Mouse (Mus musculus): ENCODE data around the gene Slc17a7. TPM values are rescaled to one million over a fixed set of nuclear protein-coding genes. Genes with fewer than 3 reads are reported as not detected.
A peak's percentile ranks its signal among the peaks of the same experiment; 100 is the strongest.

Gene Slc17a7
- polyA plus RNA-seq, 1 experiment from 2014 or later = 0.42 TPM

GRCm38 (mm10) chr7:45185921-45186320 lies 22.2 kb downstream of the Slc17a7 start:
- Histone ChIP-seq H3K36me3 (no peaks in the 10 kb centered on the region), H3K4me2 (no peak overlapping the region), H3K27ac (no peak overlapping the region), H3K4me3 (no peak overlapping the region), H3K4me1 (replicated peaks) (peaks cover 28% of the 10 kb centered on the region), H3K9ac (no peak overlapping the region), H3K9me3 (no peaks in the 10 kb centered on the region), H3K27me3 (peaks cover 95% of the 10 kb centered on the region)
- 72% methylated on average over 7 of the region's 7 CpGs for WGBS
- ATAC-seq (ENCODE audit: low FRiP score) = no peak

- Histone ChIP-seq H3K9ac (no peak overlapping the region; the same call in 1 of the 2 replicates), H3K9me3 (no peaks in the 10 kb centered on the region)
- 59% methylated on average over 16 of the region's 16 CpGs for WGBS
These were observed 25.9 kb downstream of the Slc17a7 start for GRCm38 (mm10) chr7:45189600-45189999.

GRCm38 (mm10) chr7:45190186-45190585 lies 26.4 kb downstream of the Slc17a7 start:
- H3K36me3 ChIP-seq = no peaks in the 10 kb centered on the region
- H3K4me1 ChIP-seq (replicated peaks) = peaks cover 10% of the 10 kb centered on the region
- no peak overlapping the region for H3K4me3 ChIP-seq
- H3K4me2 ChIP-seq = no peak overlapping the region
- H3K27ac ChIP-seq = no peak overlapping the region
- H3K9ac ChIP-seq = no peak overlapping the region
- no peak for ATAC-seq (ENCODE audit: low FRiP score)
- H3K9me3 ChIP-seq = no peaks in the 10 kb centered on the region
- peaks cover 66% of the 10 kb centered on the region for H3K27me3 ChIP-seq
- WGBS = 91% methylated on average over 6 of the region's 6 CpGs

More at GRCm38 (mm10) chr7:45189600-45189999, 25.9 kb downstream of the Slc17a7 start:
- no peak overlapping the region for H3K4me2 ChIP-seq
- ATAC-seq (ENCODE audit: low FRiP score) = no peak
- no peak overlapping the region for H3K27ac ChIP-seq
- H3K4me1 ChIP-seq (replicated peaks) = peaks cover 16% of the 10 kb centered on the region
- no peaks in the 10 kb centered on the region for H3K36me3 ChIP-seq
- peaks cover 68% of the 10 kb centered on the region for H3K27me3 ChIP-seq
- no peak overlapping the region for H3K4me3 ChIP-seq

- Histone ChIP-seq H3K4me3 (no peak overlapping the region), H3K27me3 (peaks cover 61% of the 10 kb centered on the region), H3K4me1 (replicated peaks) (peaks cover 6% of the 10 kb centered on the region; the same call in 1 of the 2 replicates), H3K9ac (no peak overlapping the region), H3K27ac (no peak overlapping the region), H3K36me3 (no peaks in the 10 kb centered on the region), H3K4me2 (no peak overlapping the region), H3K9me3 (no peaks in the 10 kb centered on the region)
- WGBS = 76% methylated on average over 2 of the region's 2 CpGs
- ATAC-seq (ENCODE audit: low FRiP score) = no peak
These were observed 27.4 kb downstream of the Slc17a7 start for GRCm38 (mm10) chr7:45191161-45191560.

- Histone ChIP-seq H3K4me1 (replicated peaks) (peaks cover 6% of the 10 kb centered on the region; the same call in 1 of the 2 replicates), H3K9me3 (no peaks in the 10 kb centered on the region), H3K36me3 (no peaks in the 10 kb centered on the region), H3K4me3 (no peak overlapping the region), H3K27ac (peak overlapping the region; percentile 44), H3K4me2 (no peak overlapping the region), H3K27me3 (peaks cover 54% of the 10 kb centered on the region), H3K9ac (0 out of 2 replicates have a peak overlapping the region, but pooled peaks have one; percentile 49)
- WGBS = 27% methylated on average over 8 of the region's 8 CpGs
- ATAC-seq (ENCODE audit: low FRiP score) = no peak
These were observed 28.1 kb downstream of the Slc17a7 start for GRCm38 (mm10) chr7:45191803-45192363.

- WGBS = 83% methylated on average over 7 of the region's 7 CpGs
- ATAC-seq (ENCODE audit: low FRiP score) = no peak
- H3K9ac ChIP-seq = no peak overlapping the region
These were observed 29.0 kb downstream of the Slc17a7 start for GRCm38 (mm10) chr7:45192585-45193310.

GRCm38 (mm10) chr7:45193406-45193805 lies 29.7 kb downstream of the Slc17a7 start:
- ATAC-seq (ENCODE audit: low FRiP score) = no peak
- 49% methylated on average over 5 of the region's 5 CpGs for WGBS
- no peak overlapping the region for H3K4me3 ChIP-seq
- H3K36me3 ChIP-seq = no peaks in the 10 kb centered on the region
- H3K27me3 ChIP-seq = peaks cover 48% of the 10 kb centered on the region
- H3K27ac ChIP-seq = no peak overlapping the region
- H3K4me2 ChIP-seq = no peak overlapping the region
- no peaks in the 10 kb centered on the region for H3K9me3 ChIP-seq
- H3K9ac ChIP-seq = peak overlapping the region; percentile 46
- peaks cover 11% of the 10 kb centered on the region for H3K4me1 ChIP-seq (replicated peaks)

More at GRCm38 (mm10) chr7:45192585-45193310, 29.0 kb downstream of the Slc17a7 start:
- no peaks in the 10 kb centered on the region for H3K9me3 ChIP-seq
- no peaks in the 10 kb centered on the region for H3K36me3 ChIP-seq
- H3K4me1 ChIP-seq (replicated peaks) = peaks cover 6% of the 10 kb centered on the region; the same call in 1 of the 2 replicates
- H3K4me3 ChIP-seq = no peak overlapping the region
- H3K27me3 ChIP-seq = peaks cover 55% of the 10 kb centered on the region
- no peak overlapping the region for H3K27ac ChIP-seq
- no peak overlapping the region for H3K4me2 ChIP-seq

- Histone ChIP-seq H3K27ac (no peak overlapping the region), H3K36me3 (no peaks in the 10 kb centered on the region), H3K4me2 (no peak overlapping the region), H3K27me3 (peaks cover 41% of the 10 kb centered on the region), H3K4me1 (replicated peaks) (peaks cover 12% of the 10 kb centered on the region), H3K9me3 (no peaks in the 10 kb centered on the region), H3K4me3 (no peak overlapping the region), H3K9ac (no peak overlapping the region)
- no peak for ATAC-seq (ENCODE audit: low FRiP score)
- WGBS = 74% methylated on average over 17 of the region's 17 CpGs
These were observed 30.4 kb downstream of the Slc17a7 start for GRCm38 (mm10) chr7:45193871-45194785.

- Histone ChIP-seq H3K9me3 (no peaks in the 10 kb centered on the region), H3K27ac (no peak overlapping the region), H3K4me3 (no peak overlapping the region), H3K27me3 (peaks cover 27% of the 10 kb centered on the region), H3K4me1 (replicated peaks) (peaks cover 12% of the 10 kb centered on the region), H3K9ac (no peak overlapping the region), H3K4me2 (no peak overlapping the region), H3K36me3 (no peaks in the 10 kb centered on the region)
- WGBS = 67% methylated on average over 13 of the region's 13 CpGs
- ATAC-seq (ENCODE audit: low FRiP score) = no peak
These were observed 31.8 kb downstream of the Slc17a7 start for GRCm38 (mm10) chr7:45195341-45196175.

GRCm38 (mm10) chr7:45196176-45196535 lies 32.4 kb downstream of the Slc17a7 start:
- no peak for ATAC-seq (ENCODE audit: low FRiP score)

GRCm38 (mm10) chr7:45196994-45197393 lies 33.2 kb downstream of the Slc17a7 start:
- WGBS = 75% methylated on average over 5 of the region's 5 CpGs
- Histone ChIP-seq H3K27me3 (peaks cover 22% of the 10 kb centered on the region), H3K9ac (peak overlapping the region; percentile 40; the same call in 1 of the 2 replicates), H3K4me2 (no peak overlapping the region), H3K4me3 (no peak overlapping the region), H3K9me3 (no peaks in the 10 kb centered on the region), H3K4me1 (replicated peaks) (peaks cover 7% of the 10 kb centered on the region), H3K36me3 (no peaks in the 10 kb centered on the region), H3K27ac (no peak overlapping the region)
- ATAC-seq (ENCODE audit: low FRiP score) = no peak

More at GRCm38 (mm10) chr7:45196176-45196535, 32.4 kb downstream of the Slc17a7 start:
- H3K27me3 ChIP-seq = peaks cover 22% of the 10 kb centered on the region
- H3K4me3 ChIP-seq = no peak overlapping the region
- H3K4me1 ChIP-seq (replicated peaks) = peaks cover 12% of the 10 kb centered on the region
- H3K27ac ChIP-seq = no peak overlapping the region
- 85% methylated on average over 4 of the region's 4 CpGs for WGBS
- H3K36me3 ChIP-seq = no peaks in the 10 kb centered on the region
- no peak overlapping the region for H3K9ac ChIP-seq
- H3K4me2 ChIP-seq = no peak overlapping the region
- no peaks in the 10 kb centered on the region for H3K9me3 ChIP-seq

Data from hindbrain, embryonic 13.5 days (tissue).